Mouse (Mus musculus): ENCODE results near the gene Actr2.
"Not testable (repeated sequence)": the region's sequence is repeated elsewhere in the genome, so short reads cannot be mapped to it uniquely, and the experiment has no call there.

The Actr2 gene

DNA sequence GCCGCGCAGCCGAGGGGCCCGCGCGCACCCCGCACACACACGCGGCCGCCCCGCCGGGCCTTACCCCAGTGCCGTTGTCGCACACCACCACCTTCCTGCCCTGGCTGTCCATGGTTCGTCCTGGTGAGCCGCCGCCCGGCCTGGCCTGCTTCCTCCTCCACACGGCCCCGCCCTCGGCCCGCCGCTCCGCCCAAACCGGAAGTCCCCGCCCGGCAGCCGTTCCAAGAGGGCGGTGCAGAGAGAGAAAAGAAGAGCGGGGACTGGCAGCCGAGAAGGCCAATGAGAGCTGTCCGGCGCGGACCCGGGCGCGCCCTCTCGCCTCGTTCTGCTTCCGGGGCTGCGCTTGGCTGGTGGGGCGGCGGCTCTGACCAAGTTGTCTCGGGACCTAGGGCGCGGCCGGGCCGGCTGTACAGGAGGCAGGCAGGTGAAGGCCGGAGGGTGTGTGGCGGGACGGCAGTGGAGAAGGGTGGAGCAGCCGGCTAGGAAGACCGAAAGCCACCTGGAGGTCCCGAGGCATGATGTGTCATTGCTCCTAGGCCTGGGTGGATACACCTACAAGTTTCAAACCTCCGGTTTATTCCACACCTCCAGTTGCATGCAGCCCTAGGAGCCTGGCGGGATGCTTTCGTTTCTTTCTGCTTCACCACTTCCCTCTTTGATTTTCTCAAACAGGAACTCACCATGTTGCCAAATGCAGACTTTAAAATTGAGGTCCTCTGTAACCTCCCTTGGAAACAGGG lies at the start of gene Actr2:
Gene Actr2, minus strand, starts transcription at position 173 of the 740 bp plus-strand sequence.
- DNase-seq (ENCODE audit: low spot score) = peak; percentile 96

DNA sequence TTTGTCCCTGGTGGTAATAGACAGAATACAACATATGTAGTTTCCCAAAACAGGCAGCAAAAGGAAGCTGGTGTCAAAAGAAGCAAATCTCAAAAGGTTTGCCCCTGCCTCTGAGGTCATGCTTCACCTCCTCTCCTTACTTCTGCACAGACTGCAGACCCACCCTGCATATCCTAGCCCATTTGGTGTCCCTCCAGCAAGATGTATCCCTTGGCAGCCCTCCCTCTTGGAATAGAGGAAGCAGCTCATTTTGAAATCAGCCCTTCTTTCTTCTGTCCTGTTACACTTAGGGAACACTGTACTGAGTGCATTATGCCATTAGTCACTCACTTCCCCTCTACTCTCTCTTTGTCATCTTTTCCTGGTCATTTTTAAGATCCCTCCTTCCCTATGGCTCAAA lies 46.2 kb upstream of the Actr2 start:
- DNase-seq (ENCODE audit: low spot score) = no peak

DNA sequence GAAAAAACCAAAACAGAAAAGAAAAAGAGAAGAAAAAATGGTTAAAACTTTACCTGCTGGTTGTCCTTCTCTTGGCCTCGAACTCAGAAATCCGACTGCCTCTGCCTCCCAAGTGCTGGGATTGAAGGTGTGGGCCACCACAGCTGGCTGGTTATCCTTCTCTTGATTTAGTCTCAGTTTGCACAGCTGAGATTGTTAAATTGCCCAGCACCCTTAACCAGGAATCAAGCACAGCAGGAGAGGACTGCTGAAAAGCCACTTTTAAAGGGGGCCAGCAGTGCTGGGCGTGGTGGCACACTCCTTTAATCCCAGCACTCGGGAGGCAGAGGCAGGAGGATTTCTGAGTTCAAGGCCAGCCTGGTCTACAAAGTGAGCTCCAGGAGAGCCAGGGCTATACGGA lies 40.8 kb upstream of the Actr2 start:
- DNase-seq (ENCODE audit: low spot score) = not testable (repeated sequence)

DNA sequence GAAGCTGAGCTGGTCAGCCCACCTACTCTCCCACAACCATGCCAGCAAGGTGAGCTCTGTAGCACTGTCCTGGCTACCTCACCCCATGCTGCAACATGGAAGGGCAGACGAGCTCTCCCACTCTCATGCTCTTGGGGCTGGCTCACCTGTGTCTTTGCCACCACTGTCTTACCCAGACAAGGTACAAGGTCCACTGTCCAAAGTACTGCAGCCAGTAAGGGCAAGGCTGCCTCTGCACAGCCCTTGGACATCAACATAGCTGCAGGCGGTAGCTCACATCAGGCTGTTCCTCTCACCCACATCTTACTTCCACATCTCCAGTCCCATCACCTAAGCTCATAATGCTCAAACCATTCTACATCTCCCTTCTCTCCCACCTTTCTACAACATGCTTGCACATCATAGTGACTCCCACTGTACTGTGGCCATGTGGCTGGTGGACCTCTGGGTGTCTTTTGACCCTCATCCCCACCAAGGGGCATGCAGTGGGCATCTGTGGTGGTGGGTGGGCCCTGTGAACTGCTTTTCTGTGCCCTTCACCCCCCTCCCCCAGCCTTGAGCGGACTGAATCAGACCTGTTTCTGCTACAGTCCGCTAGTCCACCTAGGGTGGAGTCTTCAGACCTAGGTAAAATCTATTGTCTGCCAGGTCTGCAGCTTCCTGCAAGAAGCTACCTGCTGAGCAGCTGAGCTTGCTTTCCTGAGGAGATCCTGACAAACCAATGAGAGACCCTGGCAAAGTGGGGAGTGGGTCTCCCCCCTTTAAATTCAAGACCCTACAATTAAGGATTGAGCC lies 39.6 kb upstream of the Actr2 start:
- DNase-seq (ENCODE audit: low spot score) = no peak

DNA sequence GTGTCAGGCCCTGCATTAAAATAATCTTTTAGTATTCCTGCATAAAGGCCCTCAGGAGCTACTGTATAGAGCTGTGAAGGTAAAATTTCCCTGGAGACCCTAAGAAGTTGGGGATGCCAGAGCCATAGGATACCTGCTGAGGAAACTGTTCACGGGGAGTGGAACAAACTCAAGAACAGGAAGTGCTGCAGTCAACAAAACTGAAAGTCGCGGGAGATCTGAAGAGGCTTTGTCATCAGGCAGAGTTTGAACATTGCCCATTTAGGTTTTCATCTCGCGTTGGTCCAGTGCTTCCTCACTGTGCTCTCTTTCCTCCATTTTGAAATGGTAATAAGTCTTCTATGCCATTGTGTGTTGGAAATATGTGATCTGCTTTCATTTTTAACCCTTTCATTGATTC lies 38.6 kb upstream of the Actr2 start:
- no peak for DNase-seq (ENCODE audit: low spot score)

DNA sequence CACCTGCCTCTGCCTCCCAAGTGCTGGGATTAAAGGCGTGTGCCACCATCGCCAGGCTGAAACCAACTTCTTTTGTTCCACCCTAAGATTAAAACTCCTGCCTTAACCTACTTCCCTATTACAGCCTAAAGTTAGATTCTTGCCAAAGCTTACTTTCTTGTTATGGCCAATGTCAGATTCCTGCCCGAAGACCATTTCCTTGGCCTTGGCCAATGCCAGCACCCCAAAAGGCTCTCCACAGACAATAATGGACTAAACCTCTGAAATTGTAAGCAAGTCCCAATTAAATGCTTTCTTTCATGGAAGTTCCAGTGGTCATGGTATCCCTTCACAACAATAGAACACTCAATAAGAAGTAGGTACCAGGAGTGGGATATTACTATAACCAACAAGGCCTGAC lies 37.2 kb upstream of the Actr2 start:
- no peak for DNase-seq (ENCODE audit: low spot score)

DNA sequence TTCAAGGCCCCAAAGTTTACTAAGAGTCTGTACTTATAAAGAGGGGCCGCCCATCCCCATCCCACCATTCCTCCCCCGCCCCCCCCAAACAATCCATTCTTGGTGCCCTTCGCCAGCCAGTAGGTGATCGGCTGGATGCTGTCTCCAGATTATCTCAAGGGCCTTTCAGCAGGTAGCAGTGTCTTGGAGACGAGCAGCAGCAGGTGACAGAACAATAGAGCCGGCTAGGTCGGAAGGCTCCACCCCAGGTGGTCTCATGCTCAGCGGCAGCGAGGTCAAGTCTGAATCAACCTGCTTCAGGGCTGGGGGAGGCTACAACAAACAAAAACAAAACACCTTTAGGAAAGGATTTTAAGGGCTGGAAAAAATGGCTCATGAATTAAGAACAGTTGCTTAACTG lies 32.7 kb upstream of the Actr2 start:
- DNase-seq (ENCODE audit: low spot score) = no peak

DNA sequence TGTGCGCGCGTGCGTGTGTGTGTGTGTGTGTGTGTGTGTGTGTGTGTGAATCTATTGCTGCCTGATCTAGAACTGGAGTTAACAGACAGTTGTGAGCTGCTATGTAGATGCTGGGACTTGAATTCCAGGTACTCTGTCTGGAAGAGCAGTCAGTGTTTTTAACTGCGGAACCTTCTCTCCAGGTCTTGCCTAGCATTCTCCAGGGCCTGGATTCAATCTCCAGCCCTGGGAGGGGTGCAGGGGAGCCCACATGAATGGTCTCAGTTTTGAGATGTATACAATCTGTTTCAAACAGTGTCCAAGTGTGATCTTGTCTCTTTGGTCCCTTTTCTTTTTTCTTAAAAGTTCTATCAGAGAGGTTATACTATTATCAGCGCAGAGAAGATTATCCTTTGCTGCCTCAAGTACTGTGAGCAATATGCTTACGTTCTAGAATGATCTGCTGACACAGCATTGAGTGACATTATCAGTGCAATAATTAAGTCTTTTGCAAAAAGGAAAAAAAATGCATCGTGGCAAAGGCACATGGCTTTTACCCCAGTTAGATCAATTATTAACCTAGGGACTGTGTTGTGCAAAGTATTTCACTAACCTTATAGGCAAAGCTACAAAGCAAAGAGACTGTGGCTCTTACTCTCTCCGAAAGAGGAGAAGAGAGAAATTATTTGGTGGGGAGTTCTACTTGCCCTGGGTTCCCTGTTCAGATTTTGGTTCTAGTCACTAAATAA lies 32.0 kb upstream of the Actr2 start:
- DNase-seq (ENCODE audit: low spot score) = no peak

DNA sequence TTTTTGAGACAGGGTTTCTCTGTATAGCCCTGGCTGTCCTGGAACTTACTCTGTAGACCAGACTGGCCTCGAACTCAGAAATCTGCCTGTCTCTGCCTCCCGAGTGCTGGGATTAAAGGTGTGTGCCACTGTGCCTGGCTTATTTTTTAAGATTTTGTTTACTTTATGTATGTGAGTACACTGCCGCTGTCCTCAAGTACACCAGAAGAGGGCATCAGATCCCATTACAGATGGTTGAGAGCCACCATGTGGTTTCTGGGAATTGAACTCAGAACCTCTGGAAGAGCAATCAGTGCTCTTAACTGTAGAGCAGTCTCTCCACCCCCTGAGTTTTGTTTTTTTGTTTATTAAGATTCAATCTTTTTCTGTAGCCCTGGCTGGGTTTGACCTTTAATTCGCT lies 31.0 kb upstream of the Actr2 start:
- DNase-seq (ENCODE audit: low spot score) = not testable (repeated sequence)

DNA sequence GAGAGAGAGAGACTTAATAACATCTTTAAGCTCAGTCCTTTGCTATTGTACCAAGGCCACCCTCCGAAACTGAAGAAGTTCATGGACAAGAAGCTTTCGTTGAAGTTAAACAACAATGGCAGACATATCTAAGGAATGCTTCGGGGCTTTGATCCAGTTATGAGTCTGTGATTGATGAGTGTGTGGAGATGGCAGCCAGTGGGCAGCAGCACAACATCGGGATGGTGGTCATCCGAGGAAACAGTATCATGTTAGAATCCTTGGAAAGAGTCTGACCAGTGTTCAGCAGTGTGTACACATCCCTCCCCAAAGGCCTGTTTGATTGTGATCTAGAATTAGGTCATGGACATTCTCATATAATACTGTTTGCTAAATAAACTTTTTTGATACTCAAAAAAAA lies 29.8 kb upstream of the Actr2 start:
- peak; percentile 8 for DNase-seq (ENCODE audit: low spot score)

DNA sequence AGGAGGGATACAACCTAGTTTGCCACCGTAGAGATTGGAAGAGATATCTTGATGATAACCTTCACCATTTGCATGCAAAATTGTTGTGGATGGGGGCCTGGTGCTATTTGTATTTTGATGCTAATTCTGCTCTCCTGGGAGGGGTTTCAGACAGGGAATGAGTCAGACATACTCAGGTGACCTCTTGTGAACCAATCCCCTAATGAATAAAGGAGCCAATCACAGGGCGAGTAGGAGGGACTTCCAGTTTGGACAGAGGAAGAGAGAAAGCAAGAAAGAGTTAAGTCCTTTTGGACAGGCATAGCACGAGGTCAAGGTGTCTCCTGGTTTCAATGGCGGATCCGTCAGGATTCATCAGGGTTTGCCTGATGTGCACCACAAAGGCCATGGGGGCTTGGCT lies 27.6 kb upstream of the Actr2 start:
- no peak for DNase-seq (ENCODE audit: low spot score)

DNA sequence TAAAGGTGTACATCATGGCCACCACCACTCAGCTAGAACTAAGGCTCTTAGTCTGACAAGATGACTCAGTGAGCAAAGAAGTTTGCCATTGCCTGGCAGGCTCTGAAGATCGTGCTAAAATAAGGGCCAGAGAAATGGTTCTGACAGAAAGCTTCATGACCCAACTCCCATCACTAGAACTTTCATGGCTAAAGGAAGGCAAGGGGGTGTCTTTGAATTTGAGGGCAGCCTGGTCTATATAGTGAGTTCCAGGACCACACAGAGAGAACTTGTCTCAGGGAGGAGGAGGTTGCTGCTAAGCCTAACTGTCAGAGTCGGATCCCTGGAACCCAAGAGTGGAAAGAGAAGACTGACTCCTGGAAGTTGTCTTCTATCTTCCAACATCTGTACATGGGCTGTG lies 27.0 kb upstream of the Actr2 start:
- no peak for DNase-seq (ENCODE audit: low spot score)

DNA sequence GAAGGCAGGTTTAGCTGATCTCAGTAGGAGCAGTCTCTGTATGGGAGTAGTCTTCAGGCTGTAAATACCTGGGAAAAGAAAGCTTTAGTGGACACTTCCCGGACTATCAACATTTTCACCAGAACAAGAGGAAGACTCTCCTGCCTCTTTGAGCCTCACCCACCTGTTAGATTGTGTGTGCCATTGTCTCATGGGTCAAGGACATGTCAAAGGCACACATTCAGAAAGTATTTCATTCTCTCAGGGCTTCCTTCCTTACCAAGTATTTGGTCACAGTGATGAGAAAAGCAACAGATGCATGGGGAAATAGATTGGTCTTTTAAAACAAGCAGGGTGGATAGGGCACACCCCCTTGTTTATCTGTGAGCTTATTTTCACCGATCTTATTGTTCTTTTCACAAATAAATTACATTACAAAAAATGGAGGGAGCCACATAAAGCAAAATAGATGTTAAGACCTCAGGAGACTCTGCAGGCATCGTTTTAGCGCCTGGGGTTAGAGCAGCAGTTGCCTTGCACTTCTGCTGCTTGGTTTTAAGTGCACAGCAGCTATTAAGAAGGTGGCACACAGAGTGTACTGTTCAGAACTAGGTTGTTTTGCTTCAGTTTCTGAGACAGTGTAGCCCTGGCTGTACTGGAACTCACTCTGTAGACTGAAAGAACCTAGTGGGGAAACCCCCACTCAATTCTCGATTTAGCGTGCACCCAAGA lies 25.9 kb upstream of the Actr2 start:
- DNase-seq (ENCODE audit: low spot score) = no peak

DNA sequence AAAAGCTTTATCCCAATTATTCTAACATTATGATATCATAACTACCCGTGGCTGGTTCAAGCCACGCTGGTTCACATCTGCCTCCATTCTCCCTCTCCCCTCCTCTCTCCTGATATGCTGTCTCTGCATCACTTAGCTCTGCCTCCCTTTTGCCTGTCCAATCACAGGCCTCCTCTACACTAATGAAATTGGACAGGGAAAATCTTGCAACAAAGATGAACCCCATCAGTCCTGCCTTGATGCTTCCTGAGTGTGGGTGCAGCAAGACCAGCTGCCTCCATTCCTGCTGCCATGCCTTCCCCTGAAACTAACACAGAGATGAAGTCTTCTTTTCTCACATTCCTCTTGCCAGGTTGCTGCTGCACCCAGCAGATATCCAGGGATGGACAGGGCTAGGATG lies 25.2 kb upstream of the Actr2 start:
- DNase-seq (ENCODE audit: low spot score) = no peak

DNA sequence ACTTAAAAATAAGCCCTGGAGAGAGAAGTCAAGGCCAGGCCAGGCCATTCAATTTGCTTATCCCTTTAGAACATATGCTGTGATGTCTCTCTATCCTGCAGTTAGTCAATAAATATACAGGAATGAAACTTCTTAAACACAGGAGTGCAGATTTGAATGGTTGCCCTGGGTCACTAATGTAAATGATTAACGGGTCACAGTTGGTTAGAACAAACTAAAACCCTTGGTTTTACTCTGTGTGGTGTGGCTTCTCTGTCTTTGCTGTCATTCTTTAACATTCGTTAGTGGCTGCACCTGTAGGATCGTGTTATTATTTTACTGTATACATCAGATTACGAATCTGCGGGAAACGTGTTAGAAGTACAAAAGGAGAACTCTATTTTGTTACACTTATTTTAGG lies 23.6 kb upstream of the Actr2 start:
- no peak for DNase-seq (ENCODE audit: low spot score)

DNA sequence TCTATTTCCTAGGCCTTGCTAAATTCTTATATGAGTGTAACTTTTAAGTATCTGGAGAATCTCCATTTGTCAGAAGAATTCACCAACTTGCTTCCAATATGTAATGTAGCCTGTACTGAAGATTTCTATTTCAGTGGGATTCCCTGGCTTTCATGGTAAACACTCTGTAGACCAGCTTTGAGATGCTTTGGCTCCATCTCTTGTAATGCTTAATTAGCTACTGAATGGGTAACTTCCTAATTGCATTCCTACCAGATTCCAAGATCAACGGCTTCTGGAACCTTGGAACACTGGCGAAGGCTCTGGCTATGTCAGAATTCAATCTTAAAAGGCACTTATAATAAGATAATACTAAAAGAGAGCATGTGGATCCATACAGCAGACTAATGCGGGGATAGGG lies 22.2 kb upstream of the Actr2 start:
- not testable (repeated sequence) for DNase-seq (ENCODE audit: low spot score)

DNA sequence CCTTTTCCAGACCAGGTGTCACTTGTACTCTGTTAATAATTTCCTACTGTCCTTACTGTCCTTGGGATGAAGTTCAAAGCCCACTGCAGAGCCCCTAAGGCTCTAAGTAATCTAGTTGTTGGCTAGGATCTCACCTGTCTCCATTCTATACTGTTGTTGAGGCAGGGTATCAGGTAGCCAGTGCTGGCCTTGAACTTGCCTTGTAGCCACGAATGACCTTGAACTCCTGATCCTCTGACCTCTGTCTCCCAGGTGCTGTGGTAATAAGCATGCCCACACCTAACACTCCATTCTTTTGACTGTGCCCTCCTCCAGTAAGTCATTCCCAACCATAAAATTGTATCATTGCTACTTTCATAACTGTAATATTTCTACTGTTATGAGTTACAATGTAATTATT lies 21.0 kb upstream of the Actr2 start:
- DNase-seq (ENCODE audit: low spot score) = no peak

DNA sequence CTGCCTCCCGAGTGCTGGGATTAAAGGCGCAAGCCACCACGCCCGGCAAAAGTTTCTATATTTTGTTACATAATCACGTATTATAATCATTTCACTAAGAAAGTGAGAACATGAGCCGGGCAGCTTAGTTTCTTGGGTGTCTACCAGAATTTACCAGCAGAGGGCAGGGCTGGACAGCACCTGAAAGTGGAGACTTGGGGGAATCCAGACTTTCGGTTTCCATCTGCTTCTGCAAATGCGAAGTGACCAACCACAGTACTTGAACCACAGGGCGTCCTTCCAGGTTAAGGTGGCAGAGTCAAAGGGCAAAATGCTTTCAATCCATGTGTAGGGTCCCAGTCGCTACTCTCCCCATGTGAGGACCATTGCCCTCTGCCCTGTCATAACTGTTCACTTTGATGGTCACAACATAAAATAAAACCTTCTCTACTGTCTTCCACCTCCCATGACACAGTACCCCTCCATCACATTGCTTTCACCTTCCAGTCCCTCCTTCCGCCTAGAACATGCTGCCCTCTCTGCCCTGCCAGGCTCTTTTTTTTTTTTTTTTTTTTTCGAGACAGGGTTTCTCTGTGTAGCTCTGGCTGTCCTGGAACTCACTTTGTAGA lies 20.3 kb upstream of the Actr2 start:
- DNase-seq (ENCODE audit: low spot score) = peak; percentile 64

DNA sequence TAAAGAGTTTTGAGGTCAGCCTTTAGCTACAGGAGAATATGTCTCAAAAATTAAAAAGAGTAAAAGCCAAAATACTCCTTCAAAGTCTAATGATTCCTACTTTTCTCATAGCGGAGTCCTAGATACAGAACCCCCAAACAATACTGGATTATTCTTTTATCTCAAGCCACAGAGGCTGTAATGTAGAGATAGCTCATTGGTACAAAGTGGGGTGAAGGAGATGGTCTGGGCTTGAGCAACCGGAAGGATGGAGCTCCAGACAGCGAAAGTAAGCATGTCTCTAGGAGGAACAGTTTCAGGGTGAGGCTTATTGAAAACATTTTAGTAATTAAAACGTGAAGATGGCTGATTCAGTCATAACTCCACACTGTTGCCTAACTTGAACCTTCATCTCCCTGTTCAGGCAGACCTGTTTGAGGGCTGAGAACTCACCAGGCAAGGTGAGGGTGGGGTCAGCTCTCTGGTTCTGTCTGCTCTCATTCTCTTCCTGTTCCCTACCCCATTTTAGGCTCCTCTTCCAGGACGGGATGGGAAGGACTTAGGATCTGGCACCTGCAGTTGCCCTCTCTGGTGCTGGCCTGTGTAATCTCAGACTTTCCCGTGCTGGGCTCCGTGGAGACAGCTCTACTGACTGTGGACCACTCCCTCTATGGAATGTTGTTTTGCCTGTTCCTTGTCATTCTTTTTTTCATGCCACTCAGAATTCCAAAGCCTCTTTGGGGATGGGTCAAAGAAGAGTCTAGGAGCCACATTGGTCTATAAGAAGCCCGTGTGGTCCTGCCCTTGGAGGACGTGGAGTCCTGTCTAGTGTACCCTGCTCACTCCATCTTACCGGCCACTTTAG lies 14.2 kb upstream of the Actr2 start:
- no peak for DNase-seq (ENCODE audit: low spot score)

DNA sequence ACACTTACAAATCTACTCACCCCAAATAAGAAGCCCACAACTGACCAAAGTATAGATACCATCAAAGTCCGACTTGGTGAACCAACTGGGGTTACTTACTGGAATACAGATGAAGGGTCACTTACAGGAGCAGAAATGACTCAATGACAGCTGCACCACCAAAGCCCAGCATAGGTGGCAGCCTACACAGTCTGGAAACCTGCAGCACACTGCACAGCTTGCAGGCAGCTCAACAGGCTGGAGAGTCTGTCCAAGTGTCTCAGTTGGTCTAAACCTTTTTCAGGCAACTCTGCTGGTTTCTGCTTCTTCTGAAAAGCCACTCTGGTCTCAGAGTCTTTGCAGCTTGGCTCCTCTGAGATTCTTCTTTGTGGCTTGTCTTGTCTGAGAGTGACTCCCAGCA lies 12.7 kb upstream of the Actr2 start:
- no peak for DNase-seq (ENCODE audit: low spot score)

DNA sequence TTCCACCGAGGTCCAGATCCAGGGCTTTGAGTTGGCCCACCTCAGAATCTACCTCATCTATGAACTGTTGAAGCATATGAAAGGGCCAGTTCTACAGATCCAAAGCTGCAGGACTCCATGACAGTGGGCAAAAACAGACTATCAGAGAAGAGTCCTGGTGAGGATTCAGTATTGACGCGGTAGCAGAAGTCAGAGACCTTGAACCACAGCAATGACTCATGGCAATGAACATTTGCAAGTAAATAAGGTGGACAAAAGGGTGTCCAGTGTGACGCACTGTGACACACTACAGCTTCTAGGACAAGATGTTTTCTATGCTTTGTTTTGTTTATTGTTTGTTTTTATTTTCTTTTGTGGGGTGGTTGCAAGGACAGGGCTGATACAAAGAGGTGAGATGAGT lies 4.0 kb upstream of the Actr2 start:
- DNase-seq (ENCODE audit: low spot score) = peak; percentile 34
